Mouse (Mus musculus): ENCODE measurements around the gene Arhgap15. TPM values are rescaled to one million over a fixed set of nuclear protein-coding genes. Genes with fewer than 3 reads are reported as not detected.

Gene Arhgap15
- total RNA-seq, 2 experiments from 2014 or later = 2.2 to 2.7 TPM

- no peak for DNase-seq (ENCODE audit: low spot score in 2 of 2)
Observed at GRCm38 (mm10) chr2:44286181-44286719, 537.6 kb downstream of the Arhgap15 start.

GRCm38 (mm10) chr2:44299156-44299555, 550.5 kb downstream of the Arhgap15 start:
- no peak for DNase-seq (ENCODE audit: low spot score in 2 of 2)

- DNase-seq (ENCODE audit: low spot score in 2 of 2) = no peak
Observed at GRCm38 (mm10) chr2:44299909-44300308, 551.3 kb downstream of the Arhgap15 start.

GRCm38 (mm10) chr2:44300466-44300865, 551.8 kb downstream of the Arhgap15 start:
- no peak for DNase-seq (ENCODE audit: low spot score in 2 of 2)

- no peak for DNase-seq (ENCODE audit: low spot score in 2 of 2)
Observed at GRCm38 (mm10) chr2:44304261-44304970, 555.8 kb downstream of the Arhgap15 start.

GRCm38 (mm10) chr2:44304971-44305808, 556.6 kb downstream of the Arhgap15 start:
- DNase-seq (ENCODE audit: low spot score in 2 of 2) = no peak

GRCm38 (mm10) chr2:44306137-44306536, 557.5 kb downstream of the Arhgap15 start:
- no peak for DNase-seq (ENCODE audit: low spot score in 2 of 2)

- DNase-seq (ENCODE audit: low spot score in 2 of 2) = no peak
Observed at GRCm38 (mm10) chr2:44309124-44309523, 560.5 kb downstream of the Arhgap15 start.

- DNase-seq (ENCODE audit: low spot score in 2 of 2) = no peak
Observed at GRCm38 (mm10) chr2:44309556-44309955, 560.9 kb downstream of the Arhgap15 start.

GRCm38 (mm10) chr2:44310095-44310748, 561.6 kb downstream of the Arhgap15 start:
- DNase-seq (ENCODE audit: low spot score in 2 of 2) = no peak

GRCm38 (mm10) chr2:44311216-44311615, 562.6 kb downstream of the Arhgap15 start:
- no peak for DNase-seq (ENCODE audit: low spot score in 2 of 2)

- DNase-seq (ENCODE audit: low spot score in 2 of 2) = no peak
Observed at GRCm38 (mm10) chr2:44313573-44313972, 564.9 kb downstream of the Arhgap15 start.

GRCm38 (mm10) chr2:44318436-44318835, 569.8 kb downstream of the Arhgap15 start:
- no peak for DNase-seq (ENCODE audit: low spot score in 2 of 2)

- no peak for DNase-seq (ENCODE audit: low spot score in 2 of 2)
Observed at GRCm38 (mm10) chr2:44319479-44319878, 570.9 kb downstream of the Arhgap15 start.

GRCm38 (mm10) chr2:44323813-44324212, 575.2 kb downstream of the Arhgap15 start:
- no peak for DNase-seq (ENCODE audit: low spot score in 2 of 2)

GRCm38 (mm10) chr2:44333295-44333694, 584.7 kb downstream of the Arhgap15 start:
- no peak for DNase-seq (ENCODE audit: low spot score in 2 of 2)

- DNase-seq (ENCODE audit: low spot score in 2 of 2) = no peak
Observed at GRCm38 (mm10) chr2:44334006-44334405, 585.4 kb downstream of the Arhgap15 start.

GRCm38 (mm10) chr2:44334517-44334916, 585.9 kb downstream of the Arhgap15 start:
- DNase-seq (ENCODE audit: low spot score in 2 of 2) = no peak

GRCm38 (mm10) chr2:44336720-44337354, 588.2 kb downstream of the Arhgap15 start:
- no peak for DNase-seq (ENCODE audit: low spot score in 2 of 2)

GRCm38 (mm10) chr2:44338467-44338866, 589.8 kb downstream of the Arhgap15 start:
- no peak for DNase-seq (ENCODE audit: low spot score in 2 of 2)

- no peak for DNase-seq (ENCODE audit: low spot score in 2 of 2)
Observed at GRCm38 (mm10) chr2:44341091-44341571, 592.5 kb downstream of the Arhgap15 start.
